In genomic region chr9:23364047-23364446, GRCm38 (mm10) we compare ENCODE assay signal across 31 mouse cellular contexts.
"Had no signal": no experiment of that assay in that cellular context is flagged by ENCODE, and none has a peak within 500 bp of the region (broad histone marks: within the 10 kb centered on the region; RNA-seq: fewer than 3 reads in every experiment).

No protein-coding gene starts in this region.

- H3K27me3 ChIP-seq: limb, embryonic 15.5 days; liver, embryonic 12.5 days; liver, embryonic 13.5 days; liver, embryonic 15.5 days; lung, embryonic 15.5 days; megakaryocyte, embryonic 14.5 days; midbrain, embryonic 12.5 days; midbrain, embryonic 13.5 days; midbrain, embryonic 15.5 days; neural tube, embryonic 12.5 days had no signal

- ATAC-seq: liver, embryonic 12.5 days; liver, postnatal 0 days; lung, postnatal 0 days; midbrain, embryonic 13.5 days; midbrain, embryonic 15.5 days; midbrain, embryonic 16.5 days had no signal

- H3K4me3 ChIP-seq: limb, embryonic 10.5 days; limb, embryonic 12.5 days; limb, embryonic 13.5 days; limb, embryonic 15.5 days; liver, embryonic 12.5 days; liver, embryonic 13.5 days; liver, embryonic 15.5 days; lung, embryonic 15.5 days; megakaryocyte, embryonic 14.5 days; midbrain, embryonic 10.5 days; midbrain, embryonic 12.5 days; midbrain, embryonic 13.5 days; midbrain, embryonic 15.5 days; myocyte; neural tube, embryonic 12.5 days had no signal

- H3K9ac ChIP-seq: limb, embryonic 12.5 days; limb, embryonic 13.5 days; limb, embryonic 15.5 days; liver, embryonic 12.5 days; liver, embryonic 13.5 days; liver, embryonic 14.5 days; liver, embryonic 15.5 days; liver, postnatal 0 days; lung, embryonic 14.5 days; lung, embryonic 15.5 days; midbrain, embryonic 12.5 days; midbrain, embryonic 13.5 days; midbrain, embryonic 15.5 days; neural tube, embryonic 12.5 days had no signal

- H3K36me3 ChIP-seq: limb, embryonic 10.5 days; limb, embryonic 12.5 days; limb, embryonic 13.5 days; limb, embryonic 15.5 days; liver, embryonic 12.5 days; liver, embryonic 13.5 days; liver, embryonic 15.5 days; lung, embryonic 15.5 days; midbrain, embryonic 10.5 days; midbrain, embryonic 12.5 days; midbrain, embryonic 13.5 days; midbrain, embryonic 15.5 days; neural tube, embryonic 12.5 days had no signal

- H3K9me3 ChIP-seq: limb, embryonic 10.5 days; limb, embryonic 13.5 days; limb, embryonic 15.5 days; liver, embryonic 12.5 days; liver, embryonic 13.5 days; liver, embryonic 15.5 days; lung, embryonic 15.5 days; midbrain, embryonic 10.5 days; midbrain, embryonic 12.5 days; midbrain, embryonic 15.5 days; neural tube, embryonic 12.5 days had no signal

- H3K4me2 ChIP-seq: limb, embryonic 12.5 days; limb, embryonic 15.5 days; liver, embryonic 11.5 days; liver, embryonic 12.5 days; liver, embryonic 13.5 days; liver, embryonic 15.5 days; lung, embryonic 14.5 days; lung, embryonic 15.5 days; midbrain, embryonic 11.5 days; midbrain, embryonic 12.5 days; midbrain, embryonic 13.5 days; midbrain, embryonic 15.5 days; neural tube, embryonic 12.5 days had no signal

- H3K27ac ChIP-seq: limb, embryonic 10.5 days; liver, embryonic 12.5 days; liver, embryonic 13.5 days; liver, embryonic 14.5 days; liver, embryonic 15.5 days; lung, embryonic 15.5 days; macrophage; midbrain, embryonic 10.5 days; midbrain, embryonic 12.5 days; midbrain, embryonic 13.5 days; midbrain, embryonic 15.5 days; neural tube, embryonic 12.5 days had no signal

- H3K4me1 ChIP-seq: limb, embryonic 10.5 days; liver, embryonic 12.5 days; liver, embryonic 13.5 days; liver, embryonic 15.5 days; lung, embryonic 15.5 days; megakaryocyte, embryonic 14.5 days; midbrain, embryonic 10.5 days; midbrain, embryonic 12.5 days; midbrain, embryonic 13.5 days; midbrain, embryonic 15.5 days; neural tube, embryonic 12.5 days had no signal

- DNase-seq: liver; liver, embryonic 13.5 days; liver, postnatal 0 days; lung, adult 18-20 months; lung, adult 2 months; lung, embryonic 14.5 days; lung, postnatal 10 days; lung, postnatal 14 days; lung, postnatal 36 days; lung, postnatal 4 days; midbrain, embryonic 14.5 days had no signal
